Mouse (Mus musculus): ENCODE results near the gene Grin2c. TPM values are rescaled to one million over a fixed set of nuclear protein-coding genes. Genes with fewer than 3 reads are reported as not detected.

Gene Grin2c
- polyA plus RNA-seq, 1 experiment from 2014 or later, result 0.05 TPM

DNA sequence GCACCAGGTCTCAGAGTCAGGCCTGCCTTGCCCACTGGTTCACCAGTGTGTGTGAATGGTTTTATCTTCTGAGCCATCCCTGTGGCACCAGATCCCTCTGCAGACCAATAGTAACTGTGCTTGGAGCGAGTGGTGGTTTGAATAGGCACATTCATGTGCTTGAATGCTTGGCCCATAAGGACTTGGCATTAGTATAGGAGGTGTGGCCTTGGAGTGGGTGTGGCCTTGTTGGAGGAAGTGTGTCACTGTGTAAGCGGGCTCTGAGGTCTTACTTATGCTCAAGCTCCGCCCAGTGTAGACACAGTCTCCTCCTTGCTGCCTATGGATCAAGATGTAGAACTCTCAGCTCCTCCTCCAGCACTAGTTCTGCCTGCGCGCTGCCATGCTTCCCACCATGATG is 20.3 kb upstream of the Grin2c start:
- no peaks in the 10 kb centered on the region for H3K36me3 ChIP-seq (ENCODE audit: control insufficient read depth, insufficient read depth)
- no peaks in the 10 kb centered on the region for H3K27me3 ChIP-seq (ENCODE audit: control insufficient read depth, insufficient read depth, low read depth, low read length)
- H3K4me3 ChIP-seq (ENCODE audit: low read depth, low read length), result no peak overlapping the region
- no peak overlapping the region for H3K4me2 ChIP-seq (ENCODE audit: low read depth, low read length)
- no peaks in the 10 kb centered on the region for H3K9me3 ChIP-seq (replicated peaks; ENCODE audit: control insufficient read depth, low read length)
- ATAC-seq (ENCODE audit: low read depth), result peak; percentile 28; the same call in 1 of the 2 replicates
- no peak overlapping the region for H3K9ac ChIP-seq (ENCODE audit: low read depth, low read length)
- H3K4me1 ChIP-seq (ENCODE audit: control insufficient read depth, low read depth, low read length), result peaks cover 5% of the 10 kb centered on the region
- 68% methylated on average over 5 of the region's 5 CpGs for WGBS (ENCODE audit: insufficient replicate concordance)
- no peak overlapping the region for H3K27ac ChIP-seq (ENCODE audit: low read length)

DNA sequence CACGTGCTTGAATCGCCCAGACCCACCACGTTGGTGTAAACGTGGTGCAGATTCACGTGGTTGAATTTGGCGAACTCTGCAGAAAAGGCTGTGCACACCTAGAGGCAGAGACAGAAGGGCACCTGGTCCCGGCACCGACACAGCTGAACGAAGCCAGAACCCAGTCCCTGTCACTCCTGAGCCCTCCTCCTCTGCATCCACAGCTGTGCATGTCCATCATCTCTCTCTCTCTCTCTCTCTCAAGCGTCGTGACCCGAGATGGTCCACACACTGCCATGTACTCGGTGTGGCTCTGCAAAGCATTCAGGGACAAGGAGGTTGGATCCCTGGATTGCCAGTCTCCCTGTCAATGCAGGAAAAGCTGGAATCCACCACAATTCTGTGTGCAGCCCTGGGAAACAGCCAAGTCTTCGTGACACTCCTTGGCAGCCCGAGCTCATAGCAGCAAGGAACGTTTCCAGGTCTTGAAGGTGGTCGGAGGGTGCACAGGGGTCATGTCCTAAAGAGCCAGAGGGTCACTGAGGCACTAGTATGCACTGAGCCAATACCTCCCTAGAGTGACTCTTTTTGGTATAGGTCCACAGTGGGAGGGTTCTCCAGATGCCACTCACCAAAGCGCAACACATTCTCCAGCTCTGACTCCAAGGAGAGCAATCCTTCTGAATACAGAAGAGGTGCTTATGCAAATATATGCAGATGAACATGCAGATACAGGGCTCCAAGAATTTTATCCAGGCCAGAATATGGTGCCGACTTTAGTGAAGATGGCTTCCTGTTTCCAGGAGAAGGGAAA is 19.4 kb upstream of the Grin2c start:
- Histone ChIP-seq H3K36me3 (ENCODE audit: control insufficient read depth, insufficient read depth) (no peaks in the 10 kb centered on the region), H3K4me1 (ENCODE audit: control insufficient read depth, low read depth, low read length) (peaks cover under 1% of the 10 kb centered on the region; the same call in 1 of the 2 replicates), H3K27ac (ENCODE audit: low read length) (no peak overlapping the region), H3K9me3 (replicated peaks; ENCODE audit: control insufficient read depth, low read length) (no peaks in the 10 kb centered on the region), H3K4me3 (ENCODE audit: low read depth, low read length) (no peak overlapping the region), H3K4me2 (ENCODE audit: low read depth, low read length) (no peak overlapping the region), H3K9ac (ENCODE audit: low read depth, low read length) (no peak overlapping the region), H3K27me3 (ENCODE audit: control insufficient read depth, insufficient read depth, low read depth, low read length) (no peaks in the 10 kb centered on the region)
- 59% methylated on average over 19 of the region's 19 CpGs for WGBS (ENCODE audit: insufficient replicate concordance)
- no peak for ATAC-seq (ENCODE audit: low read depth)

DNA sequence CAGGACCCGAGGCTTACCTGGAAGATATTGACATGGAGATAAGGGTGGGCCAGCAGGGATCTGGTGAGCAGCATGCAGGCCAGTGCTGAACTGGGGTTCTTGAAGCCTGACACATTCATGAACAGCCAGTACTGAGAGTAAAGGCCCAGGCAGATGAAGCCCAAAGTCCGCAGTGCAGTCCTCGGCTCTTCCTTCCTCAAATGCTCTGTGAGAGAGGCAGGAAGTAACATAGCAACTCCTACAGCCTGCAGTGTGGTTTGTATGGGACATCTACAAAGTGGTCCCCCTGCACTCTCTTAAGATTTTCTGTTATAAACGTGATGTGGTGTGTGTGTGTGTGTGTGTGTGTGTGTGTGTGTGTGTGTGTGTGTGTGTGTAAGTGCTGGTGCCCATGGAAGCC is 18.2 kb upstream of the Grin2c start:
- no peaks in the 10 kb centered on the region for H3K4me1 ChIP-seq (ENCODE audit: control insufficient read depth, low read depth, low read length)
- no peaks in the 10 kb centered on the region for H3K27me3 ChIP-seq (ENCODE audit: control insufficient read depth, insufficient read depth, low read depth, low read length)
- no peak for ATAC-seq (ENCODE audit: low read depth)
- H3K36me3 ChIP-seq (ENCODE audit: control insufficient read depth, insufficient read depth), result no peaks in the 10 kb centered on the region
- no peak overlapping the region for H3K4me2 ChIP-seq (ENCODE audit: low read depth, low read length)
- H3K9ac ChIP-seq (ENCODE audit: low read depth, low read length), result no peak overlapping the region
- H3K27ac ChIP-seq (ENCODE audit: low read length), result no peak overlapping the region
- 19% methylated on average over 4 of the region's 4 CpGs for WGBS (ENCODE audit: insufficient replicate concordance)
- H3K9me3 ChIP-seq (replicated peaks; ENCODE audit: control insufficient read depth, low read length), result no peaks in the 10 kb centered on the region
- H3K4me3 ChIP-seq (ENCODE audit: low read depth, low read length), result no peak overlapping the region

DNA sequence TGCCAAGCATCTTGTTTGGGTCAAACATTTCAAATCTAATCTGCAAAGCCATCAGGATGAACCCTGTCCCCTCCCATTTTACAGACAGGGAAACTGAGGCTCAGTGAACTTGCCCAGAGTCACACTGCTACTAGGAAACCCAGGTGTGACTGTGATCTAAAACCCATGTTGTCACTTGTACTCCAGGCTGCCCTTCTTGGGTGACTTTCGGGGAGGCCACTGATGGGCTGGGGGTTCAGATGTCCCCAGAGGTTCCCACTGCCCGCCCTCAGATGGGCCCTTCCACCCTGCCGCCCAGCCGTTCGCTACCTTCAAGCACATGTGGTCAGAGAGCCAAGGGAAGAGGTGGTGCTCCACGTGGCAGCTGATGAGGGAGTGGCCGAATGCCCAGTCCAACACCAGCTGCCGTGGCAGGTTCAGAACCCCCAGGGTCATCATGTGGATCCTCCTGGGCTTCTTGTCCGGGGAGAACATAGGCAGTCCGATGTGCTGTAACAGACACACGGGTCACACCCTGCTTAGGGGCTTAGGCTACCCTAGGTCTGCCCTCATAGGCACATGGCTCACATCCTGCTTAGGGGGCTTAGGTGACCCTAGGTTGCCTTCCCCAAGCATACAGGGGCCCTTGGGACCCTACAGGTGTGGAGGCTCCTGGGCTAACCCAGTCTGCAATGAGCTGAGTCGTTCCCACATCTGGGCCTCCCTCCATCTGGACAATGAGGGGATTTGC is 17.0 kb upstream of the Grin2c start:
- H3K9me3 ChIP-seq (replicated peaks; ENCODE audit: control insufficient read depth, low read length), result no peaks in the 10 kb centered on the region
- WGBS (ENCODE audit: insufficient replicate concordance), result 71% methylated on average over 12 of the region's 12 CpGs
- no peak for ATAC-seq (ENCODE audit: low read depth)

DNA sequence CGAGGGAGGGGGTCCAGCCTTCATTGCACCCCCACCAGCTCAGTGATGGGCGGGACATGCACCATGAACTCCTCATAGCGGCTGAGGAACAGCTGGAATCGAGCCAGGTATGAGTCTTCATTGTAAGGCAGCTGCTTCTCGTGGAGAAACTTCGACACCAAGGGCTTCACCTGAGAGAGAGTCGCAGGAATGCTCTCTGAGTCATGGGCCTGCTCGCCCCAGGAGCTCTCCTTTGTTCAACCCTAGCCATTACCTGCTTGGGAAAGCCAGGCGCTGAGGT is 16.4 kb upstream of the Grin2c start:
- H3K4me2 ChIP-seq (ENCODE audit: low read depth, low read length), result no peak overlapping the region
- H3K27me3 ChIP-seq (ENCODE audit: control insufficient read depth, insufficient read depth, low read depth, low read length), result no peaks in the 10 kb centered on the region
- 69% methylated on average over 9 of the region's 9 CpGs for WGBS (ENCODE audit: insufficient replicate concordance)
- H3K36me3 ChIP-seq (ENCODE audit: control insufficient read depth, insufficient read depth), result no peaks in the 10 kb centered on the region
- H3K27ac ChIP-seq (ENCODE audit: low read length), result no peak overlapping the region
- H3K4me3 ChIP-seq (ENCODE audit: low read depth, low read length), result no peak overlapping the region
- no peaks in the 10 kb centered on the region for H3K9me3 ChIP-seq (replicated peaks; ENCODE audit: control insufficient read depth, low read length)
- H3K9ac ChIP-seq (ENCODE audit: low read depth, low read length), result no peak overlapping the region
- peaks cover 7% of the 10 kb centered on the region for H3K4me1 ChIP-seq (ENCODE audit: control insufficient read depth, low read depth, low read length)
- ATAC-seq (ENCODE audit: low read depth), result no peak

More for the DNA sequence above, 17.0 kb upstream of the Grin2c start:
- no peaks in the 10 kb centered on the region for H3K27me3 ChIP-seq (ENCODE audit: control insufficient read depth, insufficient read depth, low read depth, low read length)
- no peaks in the 10 kb centered on the region for H3K36me3 ChIP-seq (ENCODE audit: control insufficient read depth, insufficient read depth)
- H3K4me2 ChIP-seq (ENCODE audit: low read depth, low read length), result no peak overlapping the region
- H3K9ac ChIP-seq (ENCODE audit: low read depth, low read length), result no peak overlapping the region
- H3K4me3 ChIP-seq (ENCODE audit: low read depth, low read length), result no peak overlapping the region
- H3K4me1 ChIP-seq (ENCODE audit: control insufficient read depth, low read depth, low read length), result peaks cover 7% of the 10 kb centered on the region
- no peak overlapping the region for H3K27ac ChIP-seq (ENCODE audit: low read length)

DNA sequence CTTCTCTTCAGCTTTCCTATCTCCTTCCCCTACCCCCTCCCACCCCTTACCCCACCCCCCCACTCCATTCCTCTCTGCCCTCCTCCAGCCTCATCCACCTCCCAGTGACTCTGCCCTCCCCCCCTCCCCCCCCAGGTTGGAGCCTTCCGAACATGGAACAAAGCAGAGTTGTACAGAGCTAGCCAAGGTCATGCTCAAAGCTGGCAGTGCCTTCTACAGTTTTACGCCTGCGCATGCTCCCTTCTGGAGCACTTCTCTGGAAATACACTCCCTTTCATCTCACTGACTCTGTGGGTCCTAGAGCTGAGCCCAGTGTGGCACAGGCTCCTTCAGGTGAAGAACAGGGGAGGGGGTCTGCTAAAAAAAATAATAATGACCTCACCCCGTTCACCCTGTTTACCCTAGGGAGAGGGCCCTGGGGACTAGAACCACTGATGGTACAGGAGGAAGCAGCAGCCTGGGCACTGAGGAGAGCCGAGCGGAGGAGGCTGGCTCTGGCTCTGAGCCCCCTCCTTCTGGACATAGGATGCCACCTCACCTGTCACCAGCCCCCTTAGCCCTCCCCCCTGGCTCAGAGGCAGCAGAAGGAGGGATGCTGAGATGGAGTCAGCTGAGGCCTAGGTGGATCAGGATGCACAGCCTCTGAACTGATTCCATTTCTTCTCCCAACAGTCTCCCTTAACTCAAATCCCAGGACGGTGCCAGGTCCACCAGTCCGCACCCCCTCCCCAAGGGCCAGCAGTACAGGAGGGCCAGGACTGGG is 15.9 kb upstream of the Grin2c start:
- no peak for ATAC-seq (ENCODE audit: low read depth)

DNA sequence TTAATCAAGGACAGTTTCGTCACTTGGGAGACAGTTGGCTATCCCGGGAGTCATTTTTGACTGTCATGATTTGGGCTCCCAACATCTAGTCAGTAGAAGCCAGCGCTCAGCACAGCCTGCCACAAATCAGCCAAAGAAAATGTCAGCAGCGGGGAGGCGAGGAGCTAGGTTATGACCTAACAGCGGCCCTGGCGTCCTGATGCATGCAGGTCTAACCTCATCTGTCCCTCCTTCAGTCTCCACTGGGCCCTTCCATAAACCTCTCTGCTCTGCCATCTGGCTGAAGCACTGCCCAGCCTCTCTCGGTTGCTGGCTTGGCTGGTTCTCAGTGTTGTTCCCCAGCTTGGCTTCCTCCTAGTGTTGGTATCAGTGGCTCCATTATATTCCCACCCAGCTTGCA is 15.3 kb upstream of the Grin2c start:
- Histone ChIP-seq H3K36me3 (ENCODE audit: control insufficient read depth, insufficient read depth) (no peaks in the 10 kb centered on the region), H3K27me3 (ENCODE audit: control insufficient read depth, insufficient read depth, low read depth, low read length) (no peaks in the 10 kb centered on the region), H3K4me3 (ENCODE audit: low read depth, low read length) (no peak overlapping the region), H3K9me3 (replicated peaks; ENCODE audit: control insufficient read depth, low read length) (no peaks in the 10 kb centered on the region), H3K27ac (ENCODE audit: low read length) (no peak overlapping the region), H3K9ac (ENCODE audit: low read depth, low read length) (no peak overlapping the region), H3K4me2 (ENCODE audit: low read depth, low read length) (no peak overlapping the region), H3K4me1 (ENCODE audit: control insufficient read depth, low read depth, low read length) (peaks cover 14% of the 10 kb centered on the region)
- WGBS (ENCODE audit: insufficient replicate concordance), result 63% methylated on average over 8 of the region's 8 CpGs
- ATAC-seq (ENCODE audit: low read depth), result no peak

More for the DNA sequence above, 15.9 kb upstream of the Grin2c start:
- H3K36me3 ChIP-seq (ENCODE audit: control insufficient read depth, insufficient read depth), result no peaks in the 10 kb centered on the region
- no peak overlapping the region for H3K4me2 ChIP-seq (ENCODE audit: low read depth, low read length)
- 73% methylated on average over 8 of the region's 8 CpGs for WGBS (ENCODE audit: insufficient replicate concordance)
- H3K4me3 ChIP-seq (ENCODE audit: low read depth, low read length), result no peak overlapping the region
- no peaks in the 10 kb centered on the region for H3K9me3 ChIP-seq (replicated peaks; ENCODE audit: control insufficient read depth, low read length)
- no peak overlapping the region for H3K27ac ChIP-seq (ENCODE audit: low read length)
- no peak overlapping the region for H3K9ac ChIP-seq (ENCODE audit: low read depth, low read length)
- H3K4me1 ChIP-seq (ENCODE audit: control insufficient read depth, low read depth, low read length), result peaks cover 10% of the 10 kb centered on the region
- H3K27me3 ChIP-seq (ENCODE audit: control insufficient read depth, insufficient read depth, low read depth, low read length), result no peaks in the 10 kb centered on the region

DNA sequence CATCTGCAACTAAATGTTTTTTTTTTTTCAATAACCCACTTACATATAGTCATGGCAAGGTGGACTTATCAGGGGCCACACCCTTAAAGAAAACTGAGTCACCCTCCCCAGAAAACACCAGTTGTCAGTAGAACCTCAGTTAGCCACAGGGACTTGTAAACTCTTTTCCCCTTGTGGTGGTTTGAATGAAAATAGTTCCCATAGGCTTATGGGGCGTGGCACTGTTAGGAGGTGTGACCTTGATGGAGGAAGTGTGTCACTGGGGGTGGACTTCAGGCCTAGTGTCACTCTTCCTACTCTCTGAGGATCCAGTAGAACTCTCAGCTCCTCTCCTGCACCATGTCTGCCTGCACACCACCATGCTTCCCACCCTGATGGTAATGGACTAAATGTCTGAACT is 12.7 kb upstream of the Grin2c start:
- ATAC-seq (ENCODE audit: low read depth), result no peak
- Histone ChIP-seq H3K9ac (ENCODE audit: low read depth, low read length) (no peak overlapping the region), H3K9me3 (replicated peaks; ENCODE audit: control insufficient read depth, low read length) (no peaks in the 10 kb centered on the region), H3K4me2 (ENCODE audit: low read depth, low read length) (no peak overlapping the region), H3K4me3 (ENCODE audit: low read depth, low read length) (no peak overlapping the region), H3K36me3 (ENCODE audit: control insufficient read depth, insufficient read depth) (no peaks in the 10 kb centered on the region), H3K27ac (ENCODE audit: low read length) (0 out of 2 replicates have a peak overlapping the region, but pooled peaks have one; percentile 11), H3K27me3 (ENCODE audit: control insufficient read depth, insufficient read depth, low read depth, low read length) (no peaks in the 10 kb centered on the region), H3K4me1 (ENCODE audit: control insufficient read depth, low read depth, low read length) (peaks cover 31% of the 10 kb centered on the region)
- 32% methylated on average over 1 of the region's 1 CpGs for WGBS (ENCODE audit: insufficient replicate concordance)

Data from liver, embryonic 16.5 days (tissue).